Mouse (Mus musculus): ENCODE results near the gene Mif. TPM values are rescaled to one million over a fixed set of nuclear protein-coding genes. Genes with fewer than 3 reads are reported as not detected.

The Mif gene
- polyA plus RNA-seq, 1 experiment = 344 TPM

DNA sequence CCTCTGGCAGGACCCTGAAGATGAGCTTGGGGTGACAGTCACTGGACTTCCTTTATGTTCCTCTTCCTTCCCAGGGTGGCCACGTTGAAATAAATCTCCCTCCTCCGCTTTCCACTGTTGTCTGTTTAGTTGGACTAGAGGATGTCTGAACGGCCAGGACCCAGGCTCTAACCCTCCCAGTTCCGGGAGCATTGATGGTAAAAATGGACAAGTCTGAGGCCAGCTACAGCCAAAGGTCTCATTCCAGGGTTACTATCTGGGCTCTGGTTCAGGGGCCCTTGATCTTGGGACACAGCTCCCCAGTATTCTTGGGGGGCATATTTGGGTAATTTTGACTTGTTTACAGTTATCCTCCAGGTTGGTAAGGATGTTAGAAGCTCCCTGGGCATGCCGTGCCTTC is 1.5 kb upstream of the Mif start:
- 73% methylated on average over 5 of the region's 5 CpGs for WGBS
- Histone ChIP-seq H3K4me3 (replicated peaks; ENCODE audit: control insufficient read depth, low read depth, low read length) (no peak overlapping the region), H3K27ac (ENCODE audit: control insufficient read depth, insufficient read depth, low read depth, low read length, poor library complexity) (no peak overlapping the region), H3K4me1 (ENCODE audit: control insufficient read depth, insufficient read depth, low read length) (peaks cover 3% of the 10 kb centered on the region)
- TF ChIP-seq POLR2A (IDR thresholded peaks at IDR 0.05; ENCODE audit: borderline replicate concordance, control insufficient read depth, low read depth, low read length) (no peak), CTCF (IDR thresholded peaks at IDR 0.05; ENCODE audit: control insufficient read depth, insufficient read depth, low read length) (no peak)

DNA sequence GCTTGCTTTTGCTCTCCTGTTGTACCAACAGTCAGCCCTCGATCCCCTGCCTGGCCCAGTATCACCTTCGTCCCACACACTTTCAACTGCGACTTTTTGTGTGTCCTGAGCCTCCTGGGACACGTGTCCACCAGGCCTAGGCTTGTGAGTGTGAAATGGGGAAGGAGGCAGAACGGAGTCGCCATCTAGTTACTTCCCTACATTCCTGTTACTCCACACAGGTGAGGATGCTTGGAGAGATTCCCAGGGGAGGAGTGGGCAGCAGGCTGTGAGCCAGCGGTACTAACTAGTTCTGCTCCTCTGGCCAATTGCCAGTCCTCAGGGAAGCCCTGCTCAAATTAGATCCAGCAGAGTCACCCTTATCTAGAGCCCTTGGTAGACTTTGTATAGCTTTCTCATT is 706 bp upstream of the Mif start:
- no peak overlapping the region for H3K4me3 ChIP-seq (replicated peaks; ENCODE audit: control insufficient read depth, low read depth, low read length)
- TF ChIP-seq POLR2A (IDR thresholded peaks at IDR 0.05; ENCODE audit: borderline replicate concordance, control insufficient read depth, low read depth, low read length) = no peak
- TF ChIP-seq CTCF (IDR thresholded peaks at IDR 0.05; ENCODE audit: control insufficient read depth, insufficient read depth, low read length) = no peak
- peaks cover 3% of the 10 kb centered on the region for H3K4me1 ChIP-seq (ENCODE audit: control insufficient read depth, insufficient read depth, low read length)
- H3K27ac ChIP-seq (ENCODE audit: control insufficient read depth, insufficient read depth, low read depth, low read length, poor library complexity) = no peak overlapping the region
- 48% methylated on average over 7 of the region's 7 CpGs for WGBS

GRCm38 (mm10) chr10:75859107-75859746 is 813 bp downstream of the Mif start:
- no peak overlapping the region for H3K27ac ChIP-seq (ENCODE audit: control insufficient read depth, insufficient read depth, low read depth, low read length, poor library complexity)
- TF ChIP-seq POLR2A (IDR thresholded peaks at IDR 0.05; ENCODE audit: borderline replicate concordance, control insufficient read depth, low read depth, low read length) (no peak), CTCF (IDR thresholded peaks at IDR 0.05; ENCODE audit: control insufficient read depth, insufficient read depth, low read length) (no peak)
- peaks cover 3% of the 10 kb centered on the region for H3K4me1 ChIP-seq (ENCODE audit: control insufficient read depth, insufficient read depth, low read length)
- peak overlapping the region; percentile 71 for H3K4me3 ChIP-seq (replicated peaks; ENCODE audit: control insufficient read depth, low read depth, low read length)
- WGBS = 4% methylated on average over 27 of the region's 27 CpGs

DNA sequence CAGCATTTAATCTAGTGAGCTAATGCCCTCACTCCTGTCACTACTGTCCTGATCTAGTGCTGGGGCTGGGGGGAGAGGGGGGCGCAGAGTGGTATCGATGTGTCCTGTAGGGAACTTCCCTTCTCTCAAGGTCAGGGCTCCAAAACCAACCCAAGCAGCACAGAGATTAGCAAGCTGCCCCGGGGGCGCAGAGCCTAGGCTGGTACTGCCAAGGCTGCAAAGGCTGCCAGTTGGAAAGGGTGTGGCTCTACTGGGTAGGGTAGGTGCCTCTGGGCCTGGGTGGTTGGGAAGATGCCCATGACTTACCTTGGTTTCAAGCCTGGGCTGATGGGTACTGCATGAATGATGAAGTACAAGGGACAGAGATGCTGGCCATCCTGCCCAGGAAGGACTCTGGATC is 2.4 kb downstream of the Mif start:
- 81% methylated on average over 4 of the region's 4 CpGs for WGBS
- no peak overlapping the region for H3K27ac ChIP-seq (ENCODE audit: control insufficient read depth, insufficient read depth, low read depth, low read length, poor library complexity)
- no peak for TF ChIP-seq CTCF (IDR thresholded peaks at IDR 0.05; ENCODE audit: control insufficient read depth, insufficient read depth, low read length)
- TF ChIP-seq POLR2A (IDR thresholded peaks at IDR 0.05; ENCODE audit: borderline replicate concordance, control insufficient read depth, low read depth, low read length) = no peak
- H3K4me1 ChIP-seq (ENCODE audit: control insufficient read depth, insufficient read depth, low read length) = peaks cover 3% of the 10 kb centered on the region
- no peak overlapping the region for H3K4me3 ChIP-seq (replicated peaks; ENCODE audit: control insufficient read depth, low read depth, low read length)

- WGBS = 78% methylated on average over 3 of the region's 3 CpGs
- TF ChIP-seq POLR2A (IDR thresholded peaks at IDR 0.05; ENCODE audit: borderline replicate concordance, control insufficient read depth, low read depth, low read length) = no peak
- no peak for TF ChIP-seq CTCF (IDR thresholded peaks at IDR 0.05; ENCODE audit: control insufficient read depth, insufficient read depth, low read length)
- no peak overlapping the region for H3K27ac ChIP-seq (ENCODE audit: control insufficient read depth, insufficient read depth, low read depth, low read length, poor library complexity)
- peaks cover 3% of the 10 kb centered on the region for H3K4me1 ChIP-seq (ENCODE audit: control insufficient read depth, insufficient read depth, low read length)
- H3K4me3 ChIP-seq (replicated peaks; ENCODE audit: control insufficient read depth, low read depth, low read length) = no peak overlapping the region
Observed at GRCm38 (mm10) chr10:75856976-75857375, 3.1 kb downstream of the Mif start.

- Histone ChIP-seq H3K27ac (ENCODE audit: control insufficient read depth, insufficient read depth, low read depth, low read length, poor library complexity) (no peak overlapping the region), H3K4me1 (ENCODE audit: control insufficient read depth, insufficient read depth, low read length) (peaks cover 3% of the 10 kb centered on the region), H3K4me3 (replicated peaks; ENCODE audit: control insufficient read depth, low read depth, low read length) (no peak overlapping the region)
- TF ChIP-seq CTCF (IDR thresholded peaks at IDR 0.05; ENCODE audit: control insufficient read depth, insufficient read depth, low read length) (no peak), POLR2A (IDR thresholded peaks at IDR 0.05; ENCODE audit: borderline replicate concordance, control insufficient read depth, low read depth, low read length) (no peak)
- 83% methylated on average over 11 of the region's 11 CpGs for WGBS
Observed at GRCm38 (mm10) chr10:75856155-75856907, 3.7 kb downstream of the Mif start.

GRCm38 (mm10) chr10:75855416-75855981 is 4.5 kb downstream of the Mif start:
- H3K4me3 ChIP-seq (replicated peaks; ENCODE audit: control insufficient read depth, low read depth, low read length) = no peak overlapping the region

GRCm38 (mm10) chr10:75854791-75855190 is 5.2 kb downstream of the Mif start:
- no peak overlapping the region for H3K27ac ChIP-seq (ENCODE audit: control insufficient read depth, insufficient read depth, low read depth, low read length, poor library complexity)
- no peak overlapping the region for H3K4me3 ChIP-seq (replicated peaks; ENCODE audit: control insufficient read depth, low read depth, low read length)
- no peaks in the 10 kb centered on the region for H3K4me1 ChIP-seq (ENCODE audit: control insufficient read depth, insufficient read depth, low read length)
- TF ChIP-seq POLR2A (IDR thresholded peaks at IDR 0.05; ENCODE audit: borderline replicate concordance, control insufficient read depth, low read depth, low read length) (no peak), CTCF (IDR thresholded peaks at IDR 0.05; ENCODE audit: control insufficient read depth, insufficient read depth, low read length) (no peak)
- 75% methylated on average over 6 of the region's 6 CpGs for WGBS

More at GRCm38 (mm10) chr10:75855416-75855981, 4.5 kb downstream of the Mif start:
- no peak for TF ChIP-seq CTCF (IDR thresholded peaks at IDR 0.05; ENCODE audit: control insufficient read depth, insufficient read depth, low read length)
- no peak for TF ChIP-seq POLR2A (IDR thresholded peaks at IDR 0.05; ENCODE audit: borderline replicate concordance, control insufficient read depth, low read depth, low read length)
- 87% methylated on average over 15 of the region's 15 CpGs for WGBS
- Histone ChIP-seq H3K4me1 (ENCODE audit: control insufficient read depth, insufficient read depth, low read length) (no peaks in the 10 kb centered on the region; the same call in 1 of the 2 replicates), H3K27ac (ENCODE audit: control insufficient read depth, insufficient read depth, low read depth, low read length, poor library complexity) (no peak overlapping the region)
